Mouse (Mus musculus) cerebellum, adult 11-12 months (tissue): Measurements from ENCODE around the gene Krt20.
A peak's percentile ranks its signal among the peaks of the same experiment; 100 is the strongest.

Experiments
- DNase-seq: peaks from one replicate; pipeline ENCODE4 v3.0.0; 2022

Krt20 gene

GRCm38 (mm10) chr11:99437972-99438371 is at the start of gene Krt20:
Gene Krt20, minus strand, starts transcription at chr11:99438150.
- no peak for DNase-seq

- no peak for DNase-seq
These were observed 37.0 kb upstream of the Krt20 start for GRCm38 (mm10) chr11:99474981-99475380.

DNA sequence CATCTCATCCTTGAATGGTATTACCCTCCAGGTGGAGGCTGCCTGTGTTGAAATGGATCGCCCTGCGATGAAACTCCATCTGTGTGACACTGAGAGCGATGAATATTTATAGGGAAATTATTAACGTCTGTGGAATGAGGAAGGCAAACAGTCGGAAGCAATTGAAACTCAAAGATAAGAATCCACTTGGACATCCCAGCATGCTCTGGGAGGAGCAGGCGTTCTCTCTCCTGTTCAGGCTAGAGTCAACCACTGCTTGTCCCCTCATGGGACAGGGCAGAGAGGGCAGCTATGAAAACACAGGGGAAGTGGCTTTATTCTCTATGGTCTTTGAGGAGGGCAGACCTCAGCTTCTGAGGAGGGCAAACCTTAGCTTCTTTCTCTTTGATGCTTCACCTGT is 35.5 kb upstream of the Krt20 start:
- no peak for DNase-seq

DNA sequence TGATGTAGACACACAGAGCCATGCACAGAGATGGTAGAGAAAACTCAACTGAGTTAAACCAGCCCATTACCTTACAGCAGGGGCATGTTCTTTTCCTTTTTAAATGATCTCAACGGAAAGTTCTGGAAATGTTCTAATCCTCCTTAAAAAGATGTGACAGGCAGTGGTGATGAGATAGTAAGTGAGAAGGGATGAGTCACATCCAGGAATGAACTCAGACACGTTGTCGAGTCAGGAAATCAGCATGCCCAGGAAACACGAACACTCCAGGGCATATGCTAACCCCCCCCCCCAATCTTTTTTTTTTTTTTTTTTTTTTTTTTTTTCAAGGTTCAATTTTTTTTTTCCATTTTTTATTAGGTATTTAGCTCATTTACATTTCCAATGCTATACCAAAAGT is 34.5 kb upstream of the Krt20 start:
- DNase-seq: no peak

- no peak for DNase-seq
These were observed 34.0 kb upstream of the Krt20 start for GRCm38 (mm10) chr11:99471946-99472345.

DNA sequence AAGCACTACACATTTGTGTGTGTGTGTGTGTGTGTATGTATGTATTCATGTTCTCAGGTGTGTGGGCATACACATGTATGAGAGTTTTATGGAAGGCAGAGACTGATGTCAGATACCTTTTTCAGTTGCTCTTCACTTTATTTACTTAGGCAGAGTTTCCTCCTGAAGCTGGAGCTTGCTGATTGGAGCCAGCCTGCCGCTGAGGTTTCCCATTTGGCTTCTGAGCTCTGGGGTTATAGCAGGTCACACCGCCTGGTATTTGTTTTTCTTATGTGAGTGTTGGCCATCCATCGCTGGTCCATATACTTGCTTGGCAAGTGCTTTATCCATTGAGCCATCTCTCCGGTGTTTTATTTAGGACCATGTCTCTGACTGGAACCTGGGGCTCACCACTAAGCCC is 31.3 kb upstream of the Krt20 start:
- no peak for DNase-seq

GRCm38 (mm10) chr11:99468566-99468965 is 30.6 kb upstream of the Krt20 start:
- DNase-seq: no peak

DNA sequence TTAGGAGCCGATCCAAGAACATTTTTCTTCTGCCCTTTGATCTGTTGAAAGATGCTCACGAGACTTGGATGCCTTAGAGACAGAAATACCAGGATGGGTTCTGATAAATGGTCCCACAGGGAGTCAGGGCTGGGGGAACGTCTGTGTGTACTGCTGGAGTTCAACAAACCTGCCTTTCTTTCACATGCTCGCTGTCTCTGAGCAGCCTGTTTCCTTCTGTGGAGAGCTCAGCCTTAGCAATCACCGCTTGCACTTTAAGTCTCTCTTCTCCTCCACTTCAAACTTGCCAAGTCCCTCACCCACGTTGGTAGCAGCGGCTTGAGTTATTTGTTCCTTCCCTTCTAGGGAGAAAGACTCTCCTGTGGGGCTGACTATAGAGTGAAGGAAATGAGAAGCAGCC is 28.4 kb upstream of the Krt20 start:
- no peak for DNase-seq

DNA sequence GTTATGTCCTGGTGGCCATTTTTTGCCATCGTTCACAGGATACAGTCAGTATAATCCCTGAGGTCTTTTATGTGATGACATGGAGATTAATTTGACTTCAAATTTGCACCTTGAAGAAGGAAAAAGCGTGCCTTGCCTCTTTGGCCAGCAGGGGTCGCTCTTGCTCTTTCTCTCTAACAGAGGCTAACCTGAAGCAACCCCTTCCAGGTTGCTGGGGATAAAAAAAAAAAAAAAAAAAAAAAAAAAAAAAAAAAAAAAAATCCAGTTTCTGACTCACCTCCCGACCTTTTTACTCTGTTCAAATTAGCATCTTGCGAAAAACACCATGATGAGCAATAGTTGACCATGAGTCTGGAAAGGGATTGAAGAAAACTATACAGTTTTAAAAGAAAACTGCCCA is 26.9 kb upstream of the Krt20 start:
- DNase-seq: peak; percentile 54

- no peak for DNase-seq
These were observed 25.2 kb upstream of the Krt20 start for GRCm38 (mm10) chr11:99463155-99463554.

GRCm38 (mm10) chr11:99461736-99462135 is 23.8 kb upstream of the Krt20 start:
- no peak for DNase-seq

DNA sequence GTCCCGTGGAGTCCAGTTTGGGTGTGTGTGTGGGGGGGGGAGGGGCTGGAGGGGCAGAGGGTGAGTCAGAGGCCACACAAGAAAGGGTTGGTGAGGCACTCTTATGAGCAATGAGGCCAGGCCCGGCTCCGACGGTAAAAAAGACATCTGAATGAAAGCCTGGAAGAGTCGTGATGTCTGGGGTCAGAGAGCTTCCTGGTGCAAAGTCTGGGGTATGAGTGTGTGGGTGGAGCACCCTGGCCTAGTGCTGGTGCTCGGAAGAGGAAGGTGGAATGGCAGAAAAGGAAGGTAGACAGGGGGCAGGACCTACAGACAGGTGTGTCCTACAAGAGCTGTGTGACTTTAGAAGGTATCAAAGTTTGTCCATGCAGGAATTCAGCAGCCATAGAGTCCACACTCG is 20.9 kb upstream of the Krt20 start:
- DNase-seq: no peak

DNA sequence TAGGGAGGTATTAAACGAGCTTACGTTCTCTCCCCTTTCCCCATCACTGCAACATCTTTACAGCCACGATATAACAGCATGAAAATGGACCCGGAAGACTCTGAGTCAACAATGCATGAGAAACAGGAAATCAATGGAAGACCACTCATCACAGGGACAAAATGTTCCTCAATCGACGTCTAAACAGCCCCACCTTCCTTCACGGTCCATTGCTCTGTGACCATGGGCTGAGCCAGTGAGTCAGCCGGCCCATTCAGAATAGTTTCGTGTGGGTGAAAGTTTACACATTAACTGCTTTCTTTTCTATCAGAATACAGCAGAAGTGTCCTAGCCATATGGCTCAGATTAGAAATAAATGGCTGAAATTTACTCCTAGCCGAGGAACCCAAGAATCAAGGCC is 16.8 kb upstream of the Krt20 start:
- no peak for DNase-seq

- no peak for DNase-seq
These were observed 16.1 kb upstream of the Krt20 start for GRCm38 (mm10) chr11:99454044-99454443.

DNA sequence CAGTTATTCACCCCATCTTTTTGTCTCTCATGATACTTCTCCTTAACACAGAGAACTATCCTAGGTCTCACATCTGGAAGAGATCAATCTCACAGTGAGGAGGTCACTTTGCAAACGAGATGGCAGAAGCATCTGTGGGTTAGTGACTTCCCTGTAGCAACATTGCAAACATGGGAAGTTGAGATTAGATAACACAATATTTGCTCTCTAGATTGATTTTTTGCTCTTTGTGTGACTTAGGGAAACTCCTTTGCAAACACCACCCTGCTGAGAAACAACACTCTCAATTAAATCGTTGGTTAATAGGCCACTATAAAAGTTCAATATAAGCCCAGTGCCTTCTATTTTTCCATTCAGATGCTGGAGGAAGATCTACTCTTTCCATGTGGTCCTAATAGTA is 10.8 kb upstream of the Krt20 start:
- no peak for DNase-seq

DNA sequence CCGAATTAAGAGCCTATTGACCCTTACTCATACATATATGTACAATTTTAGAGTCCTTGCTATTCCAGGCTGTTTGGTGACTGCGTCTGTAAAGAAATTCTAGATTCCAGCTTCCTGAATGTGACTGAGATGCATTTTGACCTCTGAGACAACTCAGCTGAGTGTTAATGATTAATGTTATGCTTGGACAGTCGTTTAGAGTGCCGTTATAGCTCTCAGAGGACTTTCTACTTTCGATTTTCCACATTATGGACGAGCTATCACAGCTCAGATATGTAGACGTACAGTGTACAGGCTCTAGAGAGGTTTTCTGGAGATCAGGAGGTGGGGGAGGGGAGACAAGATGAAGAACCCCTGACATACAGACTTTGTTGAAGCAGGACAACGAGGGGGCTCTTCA is 3.3 kb upstream of the Krt20 start:
- no peak for DNase-seq

DNA sequence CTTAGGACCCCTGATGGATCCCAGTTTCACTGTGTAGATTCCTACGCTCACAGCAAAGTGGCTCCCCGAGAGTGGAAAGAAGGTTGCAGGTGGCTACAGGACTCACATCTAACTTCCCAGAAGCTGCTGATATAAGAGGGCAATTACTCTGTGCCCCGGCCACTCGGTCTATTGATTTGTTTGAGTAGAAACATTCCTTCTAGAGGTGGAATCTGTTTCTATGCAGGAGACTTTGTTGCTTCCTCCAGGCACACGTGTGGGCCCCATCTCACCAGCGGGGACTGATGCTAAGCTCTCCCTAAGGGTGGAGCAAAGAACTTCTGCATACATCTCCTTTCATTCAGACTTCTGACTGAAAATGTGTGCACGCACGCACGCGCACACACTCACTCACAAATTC is 1.5 kb upstream of the Krt20 start:
- DNase-seq: no peak

- DNase-seq: no peak
These were observed 1.3 kb downstream of the Krt20 start for GRCm38 (mm10) chr11:99436625-99437024.

- DNase-seq: peak; percentile 4
These were observed 7.3 kb downstream of the Krt20 start for GRCm38 (mm10) chr11:99430670-99431069.

- no peak for DNase-seq
These were observed 15.8 kb downstream of the Krt20 start, which contains the start of gene Krt12 for GRCm38 (mm10) chr11:99422159-99422558. Gene Krt12, minus strand, starts transcription at chr11:99422259.

- no peak for DNase-seq
These were observed 17.4 kb downstream of the Krt20 start for GRCm38 (mm10) chr11:99420586-99420985.

DNA sequence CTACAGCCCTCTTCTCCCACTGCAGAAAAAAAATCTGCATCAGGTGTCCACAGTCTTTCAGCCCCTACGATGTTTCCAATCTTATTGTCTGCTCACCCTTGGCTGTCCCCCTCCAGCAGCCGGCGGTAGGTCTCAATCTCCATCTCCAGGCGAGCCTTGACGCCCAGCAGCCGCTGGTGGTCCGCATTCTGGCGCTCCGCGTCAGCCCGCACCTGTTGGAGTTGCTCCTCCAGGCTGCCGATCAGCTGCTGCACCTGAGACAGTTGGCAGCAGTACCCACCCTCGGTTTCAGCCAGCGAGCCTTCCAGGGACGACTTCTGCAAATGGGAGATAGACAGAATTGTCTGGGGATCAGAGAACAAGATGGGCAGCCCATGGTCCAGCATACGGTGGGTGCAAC is 20.1 kb downstream of the Krt20 start:
- no peak for DNase-seq

- DNase-seq: no peak
These were observed 21.0 kb downstream of the Krt20 start for GRCm38 (mm10) chr11:99416902-99417301.

DNA sequence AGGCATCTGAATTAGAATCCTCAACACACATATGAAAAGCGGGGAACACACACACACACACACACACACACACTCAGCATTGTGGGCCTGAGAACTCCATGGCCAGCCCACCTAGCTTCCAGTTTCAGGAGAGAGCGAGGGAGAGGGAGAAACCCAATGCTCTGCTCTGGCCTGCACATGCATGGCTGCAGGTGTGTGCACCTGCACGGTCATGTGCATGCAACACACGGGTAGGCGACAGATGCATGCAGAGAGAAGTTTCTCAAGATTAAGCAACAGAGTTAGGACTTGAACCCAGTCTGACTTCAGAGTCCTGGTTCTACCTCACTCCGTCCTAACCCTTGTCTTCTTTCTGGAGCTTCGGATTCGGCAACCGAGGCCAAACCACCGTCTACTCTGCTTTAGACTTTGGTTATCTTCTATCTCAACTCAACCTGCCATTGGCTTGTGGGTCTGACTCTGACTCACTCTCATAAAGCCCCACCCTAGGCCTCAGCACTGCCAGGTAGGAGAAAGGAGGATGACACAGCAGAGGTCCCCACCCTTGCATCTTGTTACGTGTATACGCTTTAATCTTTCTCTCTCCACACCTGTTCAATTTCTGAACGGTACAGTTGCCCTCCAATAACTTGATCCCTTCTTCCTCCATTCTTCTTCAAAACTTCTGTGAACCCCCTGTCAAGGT is 23.3 kb downstream of the Krt20 start:
- no peak for DNase-seq

DNA sequence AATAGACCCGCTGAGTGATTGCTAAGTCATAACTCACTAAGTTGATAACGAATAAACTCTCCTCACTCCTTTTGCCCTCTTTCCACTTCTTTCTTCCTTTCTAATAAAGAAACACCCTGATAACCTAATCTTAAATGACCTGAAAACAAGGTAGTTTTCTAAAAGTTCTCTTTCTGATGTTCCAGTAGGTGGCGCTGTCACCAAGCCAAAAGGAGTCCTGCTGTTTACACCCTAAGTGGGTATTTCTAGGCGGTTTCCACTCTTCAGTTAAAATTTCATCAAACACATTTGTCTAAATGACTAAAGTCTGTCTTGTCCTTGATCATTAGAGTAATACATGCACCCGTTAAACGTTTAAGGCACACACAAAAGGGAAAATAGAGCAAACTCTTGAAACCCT is 24.7 kb downstream of the Krt20 start:
- DNase-seq: no peak

DNA sequence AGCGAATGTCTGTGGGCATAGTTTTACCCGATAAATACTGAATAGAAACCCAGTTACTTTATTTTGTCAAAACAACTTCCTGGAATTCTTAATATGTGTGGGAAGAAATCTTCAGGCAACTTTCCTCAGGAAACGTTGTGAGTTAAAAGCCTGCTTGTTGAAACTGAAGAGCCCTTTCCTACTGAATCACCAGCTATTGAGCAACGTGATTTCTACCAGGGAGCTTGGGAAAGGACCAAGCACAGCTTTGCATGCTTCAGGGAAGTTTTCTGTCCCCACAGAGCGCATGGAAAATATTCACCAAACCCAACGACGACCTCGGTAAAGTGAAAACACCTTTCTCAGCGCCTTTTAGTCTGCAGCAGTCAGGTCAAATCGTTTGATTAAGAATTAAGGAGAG is 31.8 kb downstream of the Krt20 start:
- no peak for DNase-seq
